Mouse (Mus musculus) megakaryocyte, embryonic 14.5 days (primary cell): ENCODE results near the gene Zswim4.

Experiments
- FLI1 ChIP-seq: IDR thresholded peaks from 2 replicates; pipeline ENCODE4 v1.6.1; 2012; ENCODE audit warnings: low read length, inconsistent platforms, mixed read lengths
- GATA1 ChIP-seq: IDR thresholded peaks from 3 replicates; pipeline ENCODE4 v1.6.1; 2012; ENCODE audit warnings: mixed read lengths, low read length, inconsistent platforms, borderline replicate concordance

DNA sequence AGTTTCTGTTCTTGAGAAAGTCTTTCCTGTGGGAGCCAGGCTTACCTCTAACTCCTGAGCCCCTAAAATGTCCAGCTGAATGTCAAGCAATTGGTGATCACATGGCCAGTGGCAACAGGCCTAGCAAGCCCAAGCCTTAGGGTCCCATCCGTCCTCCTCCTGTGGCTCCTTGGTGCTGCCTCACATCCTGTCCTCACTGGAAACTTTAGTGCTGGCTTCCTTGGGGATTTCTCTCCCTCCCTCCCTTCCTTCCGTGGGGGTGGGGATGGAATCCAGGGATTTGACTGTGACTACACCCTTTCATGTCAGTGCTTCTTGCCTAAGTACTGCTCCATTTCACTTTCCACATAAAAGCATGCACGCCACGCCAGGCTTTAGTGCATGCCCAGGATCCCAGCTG is 47.3 kb downstream of the Zswim4 start:
- no peak for TF ChIP-seq GATA1
- no peak for TF ChIP-seq FLI1
